ENCODE assay signal across 8 mouse cellular contexts in genomic region chr11:88717016-88717643, GRCm38 (mm10). TPM values are rescaled to one million over a fixed set of nuclear protein-coding genes. Genes with fewer than 3 reads are reported as not detected.
DNase-seq lines count a peak whose midpoint lies in the region; ATAC-seq and TF ChIP-seq lines count a peak whose summit lies in the region.

No protein-coding gene starts in this region.

- peaks cover 47% of the 10 kb centered on the region for H3K4me1 ChIP-seq in heart, embryonic 15.5 days (replicated peaks)
- H3K4me1 ChIP-seq in bone marrow, adult 2 months (ENCODE audit: control insufficient read depth, insufficient read depth, low read length): no peaks in the 10 kb centered on the region; the same call in 1 of the 2 replicates
- H3K4me1 ChIP-seq in hindbrain, embryonic 15.5 days (replicated peaks): peaks cover 43% of the 10 kb centered on the region
- peaks cover 56% of the 10 kb centered on the region for H3K4me1 ChIP-seq in midbrain, embryonic 14.5 days (ENCODE audit: control insufficient read depth, insufficient read depth, low read length)

- peak overlapping the region; percentile 95 for H3K27ac ChIP-seq in heart, embryonic 15.5 days
- H3K27ac ChIP-seq in bone marrow, adult 2 months (ENCODE audit: control insufficient read depth, insufficient read depth, low read depth, low read length, poor library complexity): no peak overlapping the region
- peak overlapping the region; percentile 94 for H3K27ac ChIP-seq in hindbrain, embryonic 15.5 days (replicated peaks)
- H3K27ac ChIP-seq in midbrain, embryonic 14.5 days (replicated peaks; ENCODE audit: low read depth, low read length): peak overlapping the region; percentile 93

- H3K9me3 ChIP-seq in heart, embryonic 15.5 days (replicated peaks): no peaks in the 10 kb centered on the region
- H3K9me3 ChIP-seq in hindbrain, embryonic 15.5 days: no peaks in the 10 kb centered on the region
- H3K9me3 ChIP-seq in midbrain, embryonic 14.5 days (ENCODE audit: control insufficient read depth, low read length): no peaks in the 10 kb centered on the region

- no peak for DNase-seq in heart, adult 9 months (ENCODE audit: low spot score in 2 of 2)
- DNase-seq in midbrain, embryonic 14.5 days: no peak
- no peak for DNase-seq in gastrocnemius, adult 18-20 months (ENCODE audit: low spot score)
- no peak for DNase-seq in embryo, embryonic 10.5 days (ENCODE audit: low spot score)
- no peak for DNase-seq in adrenal gland, postnatal 25 days

- TF ChIP-seq POLR2A in bone marrow, adult 2 months (IDR thresholded peaks at IDR 0.05; ENCODE audit: borderline replicate concordance, control insufficient read depth, low read depth, low read length): no peak

- peak overlapping the region; percentile 99 for H3K9ac ChIP-seq in heart, embryonic 15.5 days
- peak overlapping the region; percentile 99 for H3K9ac ChIP-seq in hindbrain, embryonic 15.5 days
- H3K9ac ChIP-seq in midbrain, embryonic 14.5 days (replicated peaks; ENCODE audit: low read length): peak overlapping the region; percentile 97

- H3K27me3 ChIP-seq in heart, embryonic 15.5 days: no peaks in the 10 kb centered on the region
- H3K27me3 ChIP-seq in hindbrain, embryonic 15.5 days: no peaks in the 10 kb centered on the region
- no peaks in the 10 kb centered on the region for H3K27me3 ChIP-seq in midbrain, embryonic 14.5 days (ENCODE audit: control insufficient read depth, insufficient read depth, low read length)

- peak overlapping the region; percentile 93 for H3K4me3 ChIP-seq in heart, embryonic 15.5 days
- H3K4me3 ChIP-seq in bone marrow, adult 2 months (replicated peaks; ENCODE audit: control insufficient read depth, low read depth, low read length): peak overlapping the region; percentile 88
- peak overlapping the region; percentile 98 for H3K4me3 ChIP-seq in hindbrain, embryonic 15.5 days
- peak overlapping the region; percentile 96 for H3K4me3 ChIP-seq in midbrain, embryonic 14.5 days (replicated peaks; ENCODE audit: low read depth, low read length)

- under 1% methylated on average over 19 of the region's 19 CpGs for WGBS in heart, embryonic 15.5 days
- WGBS in bone marrow, adult 2 months: under 1% methylated on average over 19 of the region's 19 CpGs
- under 1% methylated on average over 19 of the region's 19 CpGs for WGBS in hindbrain, embryonic 15.5 days
- WGBS in midbrain, embryonic 14.5 days: under 1% methylated on average over 19 of the region's 19 CpGs

- no peak for TF ChIP-seq CTCF in bone marrow, adult 2 months (IDR thresholded peaks at IDR 0.05; ENCODE audit: control insufficient read depth, insufficient read depth, low read length)

- peaks cover 5% of the 10 kb centered on the region for H3K36me3 ChIP-seq in heart, embryonic 15.5 days
- H3K36me3 ChIP-seq in hindbrain, embryonic 15.5 days: peaks cover 2% of the 10 kb centered on the region; the same call in 1 of the 2 replicates
- peaks cover 6% of the 10 kb centered on the region for H3K36me3 ChIP-seq in midbrain, embryonic 14.5 days (ENCODE audit: control insufficient read depth, insufficient read depth, low read length)

- no peak for ATAC-seq in heart, embryonic 15.5 days (replicated peaks; ENCODE audit: insufficient number of reproducible peaks, insufficient read depth, low FRiP score, low read depth)
- no peak for ATAC-seq in hindbrain, embryonic 15.5 days (ENCODE audit: low FRiP score, low read depth)
- no peak for ATAC-seq in midbrain, embryonic 14.5 days (ENCODE audit: low FRiP score, low TSS enrichment)

- peak overlapping the region; percentile 91 for H3K4me2 ChIP-seq in heart, embryonic 15.5 days
- peak overlapping the region; percentile 77 for H3K4me2 ChIP-seq in hindbrain, embryonic 15.5 days
- peak overlapping the region; percentile 94 for H3K4me2 ChIP-seq in midbrain, embryonic 14.5 days (ENCODE audit: low read length)

RNA-seq across cellular contexts. Expression of gene Msi2, which starts 1.2 kb away (rescaled TPM):
- 17.2 and 19.6 TPM in 2 replicates for polyA plus RNA-seq in heart, embryonic 15.5 days (2015; fragmentation: Nextera tagmentation; extraction: Ambion mirVana)
- polyA plus RNA-seq in bone marrow, adult 2 months (2011; ENCODE audit: insufficient read depth, insufficient read length, low replicate concordance, missing spikeins): 16.4 and 21.9 TPM in 2 replicates
- 35.9 and 36.9 TPM in 2 replicates for polyA plus RNA-seq in hindbrain, embryonic 15.5 days (2015; fragmentation: Nextera tagmentation; extraction: Ambion mirVana)
- 33.1 and 61.8 TPM in 2 replicates for polyA plus RNA-seq in midbrain, embryonic 14.5 days (2014; fragmentation: Nextera tagmentation; extraction: Ambion mirVana)
- total RNA-seq in gastrocnemius, adult 18-20 months (2021): 100 to 1,000 TPM; 179 to 180 TPM
- total RNA-seq in adrenal gland, postnatal 25 days (2021): 154 and 189 TPM in 2 replicates
